Mouse (Mus musculus) right cerebral cortex, postnatal 4 days (tissue): ENCODE measurements at regions not wholly inside any gene's neighbourhood (a gene's known extent, or its start where the extent isn't known, plus 50 kb on each side); places are given as distances from the start of the nearest gene placed in this dataset.

Experiments
- DNase-seq: peaks from one replicate; pipeline ENCODE4 v3.0.0-alpha.2; 2022

DNA sequence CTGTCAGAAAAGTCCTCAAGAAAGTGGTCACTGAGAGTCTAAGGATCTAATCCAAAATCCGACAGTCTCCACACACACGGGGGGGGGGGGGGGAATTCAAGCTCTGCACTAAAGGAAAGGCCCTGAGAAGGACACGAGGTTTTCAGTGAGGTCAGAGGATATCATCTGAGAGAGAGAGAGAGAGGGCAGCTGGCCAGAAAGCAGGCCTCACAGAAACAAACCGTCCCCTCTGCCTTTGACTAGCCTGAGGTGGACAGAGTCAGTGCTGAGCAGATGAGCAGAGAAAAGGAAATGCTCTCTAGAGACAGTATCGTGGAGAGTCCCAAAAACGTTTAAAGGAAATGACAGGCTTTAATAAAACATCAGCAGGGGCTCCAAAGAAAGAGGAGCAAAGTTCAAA, 282.0 kb downstream of the Gm49356 start:
- DNase-seq: no peak

- DNase-seq: no peak
Observed at GRCm38 (mm10) chr15:59173452-59174245, 284.6 kb downstream of the Gm49356 start.

DNA sequence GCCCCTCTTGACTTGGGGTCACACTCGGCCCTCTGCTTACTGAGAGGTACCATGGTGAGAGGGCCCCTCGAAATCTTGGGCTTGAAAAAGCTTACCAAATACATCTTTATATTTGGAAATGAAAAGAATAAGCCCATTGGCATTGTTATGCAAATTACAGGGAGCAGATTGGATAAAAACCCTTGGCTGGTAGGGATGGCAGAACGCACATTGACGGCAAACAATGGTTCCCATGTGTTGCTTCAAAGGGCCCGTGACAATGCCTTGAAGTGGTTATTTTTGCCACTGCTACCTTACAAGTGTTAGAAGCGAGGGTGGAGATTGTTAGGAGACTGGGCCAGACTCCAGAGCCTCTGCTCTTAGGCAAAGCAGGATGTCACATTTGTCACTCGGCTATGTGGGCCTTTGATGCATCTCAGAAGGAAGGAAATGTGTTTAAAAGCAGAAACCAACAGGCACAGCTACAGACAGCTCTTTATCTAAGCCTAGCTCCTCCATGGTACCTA, 285.2 kb downstream of the Gm49356 start:
- no peak for DNase-seq

GRCm38 (mm10) chr15:59174893-59175531, 285.9 kb downstream of the Gm49356 start:
- DNase-seq: no peak

DNA sequence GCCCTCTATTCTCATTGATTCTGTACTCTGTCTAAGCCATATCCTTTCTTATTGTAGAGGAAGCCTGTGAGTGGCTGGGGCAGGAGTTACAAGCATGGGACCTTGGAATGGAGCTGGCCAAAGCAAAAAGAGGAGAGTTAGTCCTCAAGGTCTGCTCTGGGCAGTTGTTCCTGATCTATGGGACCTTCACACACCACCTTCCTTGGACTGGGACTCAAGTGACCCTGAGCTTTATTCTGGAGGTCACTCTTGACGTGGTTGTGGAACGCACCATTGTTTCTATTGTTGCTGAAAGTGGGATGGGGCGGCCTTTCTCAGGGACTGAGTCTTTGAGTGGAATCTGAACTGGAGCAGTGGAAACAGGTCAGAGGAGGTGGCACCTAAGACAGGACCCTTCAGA, 291.0 kb downstream of the Gm49356 start:
- DNase-seq: no peak

DNA sequence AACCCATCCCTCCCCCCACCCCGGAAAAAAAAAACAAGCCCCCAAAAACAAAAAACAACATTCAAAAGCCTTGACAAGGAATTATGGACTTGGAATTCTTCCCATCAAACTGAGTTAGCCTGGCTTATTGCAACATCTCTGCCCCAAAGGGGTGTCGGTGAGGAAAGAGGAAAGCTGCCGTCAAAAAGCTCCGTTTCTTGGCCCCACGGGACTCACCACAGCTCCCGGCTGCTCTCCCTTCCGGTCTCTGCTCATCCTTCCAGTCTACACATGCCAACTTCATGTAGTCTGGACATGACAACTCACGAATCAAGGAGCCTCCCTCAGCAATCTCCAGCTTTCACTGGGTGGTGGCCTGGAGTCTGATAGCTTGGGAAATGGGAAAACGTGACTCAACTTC, 295.4 kb downstream of the Gm49356 start:
- DNase-seq: no peak

- no peak for DNase-seq
Observed at GRCm38 (mm10) chr15:59187566-59187965, 298.5 kb downstream of the Gm49356 start.

- no peak for DNase-seq
Observed at GRCm38 (mm10) chr15:59188371-59188770, 299.3 kb downstream of the Gm49356 start.

- no peak for DNase-seq
Observed at GRCm38 (mm10) chr15:59190511-59190910, 301.4 kb downstream of the Gm49356 start.

GRCm38 (mm10) chr15:59194421-59194820, 305.3 kb downstream of the Gm49356 start:
- DNase-seq: no peak

- no peak for DNase-seq
Observed at GRCm38 (mm10) chr15:59196351-59196750, 307.3 kb downstream of the Gm49356 start.

- no peak for DNase-seq
Observed at GRCm38 (mm10) chr15:59197455-59198391, 308.6 kb downstream of the Gm49356 start.

DNA sequence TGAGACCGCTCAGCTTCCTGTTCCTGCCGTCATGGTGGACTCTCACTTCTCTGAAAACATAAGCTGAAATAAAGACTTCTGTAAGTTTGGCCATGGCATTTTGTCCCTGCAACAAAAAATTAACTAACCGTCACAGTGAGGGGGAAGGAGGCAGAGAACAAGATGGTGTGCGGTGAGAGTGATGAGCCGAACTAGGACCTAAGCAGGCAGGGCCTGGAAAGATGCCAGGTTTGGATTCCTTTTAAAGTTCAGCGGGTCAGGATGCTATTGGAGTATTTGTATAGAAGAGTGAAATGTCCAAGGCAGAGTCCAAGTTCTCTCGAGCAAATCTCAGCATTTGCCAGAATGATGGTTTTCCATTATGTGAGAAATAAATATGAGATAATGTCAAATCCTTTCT, 312.3 kb downstream of the Gm49356 start:
- no peak for DNase-seq

GRCm38 (mm10) chr15:59201894-59202670, 313.0 kb downstream of the Gm49356 start:
- no peak for DNase-seq

DNA sequence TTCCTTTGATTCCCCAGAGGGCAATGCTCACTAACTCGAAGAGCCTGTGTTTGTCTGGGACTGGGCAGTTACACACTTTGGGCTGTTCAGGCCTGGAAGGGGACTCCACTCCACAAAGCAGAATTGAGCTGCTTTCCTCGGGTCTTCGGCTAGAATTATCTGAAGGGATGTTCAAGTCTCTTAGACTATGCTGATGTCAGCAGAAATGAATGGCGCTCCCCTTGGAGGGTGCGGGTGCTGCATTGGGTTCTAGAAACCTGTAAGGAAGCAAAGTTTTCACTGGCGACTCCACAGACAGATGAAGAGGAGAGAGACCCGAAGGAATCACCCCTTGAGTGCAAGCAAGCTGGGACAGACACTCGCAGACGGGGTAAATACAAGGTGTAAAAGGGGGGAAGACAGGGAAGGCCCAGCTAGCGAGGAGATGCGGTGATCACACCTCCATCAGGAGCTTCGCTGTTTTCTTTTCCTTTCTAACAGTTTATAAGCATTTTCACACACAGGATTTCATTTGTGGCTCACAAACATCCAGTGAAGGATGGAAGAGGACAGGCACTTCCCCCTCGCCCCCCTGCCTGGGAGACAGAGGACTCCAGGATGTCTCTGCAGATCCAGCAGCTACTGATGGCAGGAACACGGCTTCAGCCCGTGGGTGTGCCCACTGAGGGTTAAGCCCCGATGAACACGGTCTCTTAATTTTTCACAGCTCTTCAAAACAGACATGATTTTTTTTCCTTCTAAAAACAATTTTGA, 314.2 kb downstream of the Gm49356 start:
- no peak for DNase-seq

DNA sequence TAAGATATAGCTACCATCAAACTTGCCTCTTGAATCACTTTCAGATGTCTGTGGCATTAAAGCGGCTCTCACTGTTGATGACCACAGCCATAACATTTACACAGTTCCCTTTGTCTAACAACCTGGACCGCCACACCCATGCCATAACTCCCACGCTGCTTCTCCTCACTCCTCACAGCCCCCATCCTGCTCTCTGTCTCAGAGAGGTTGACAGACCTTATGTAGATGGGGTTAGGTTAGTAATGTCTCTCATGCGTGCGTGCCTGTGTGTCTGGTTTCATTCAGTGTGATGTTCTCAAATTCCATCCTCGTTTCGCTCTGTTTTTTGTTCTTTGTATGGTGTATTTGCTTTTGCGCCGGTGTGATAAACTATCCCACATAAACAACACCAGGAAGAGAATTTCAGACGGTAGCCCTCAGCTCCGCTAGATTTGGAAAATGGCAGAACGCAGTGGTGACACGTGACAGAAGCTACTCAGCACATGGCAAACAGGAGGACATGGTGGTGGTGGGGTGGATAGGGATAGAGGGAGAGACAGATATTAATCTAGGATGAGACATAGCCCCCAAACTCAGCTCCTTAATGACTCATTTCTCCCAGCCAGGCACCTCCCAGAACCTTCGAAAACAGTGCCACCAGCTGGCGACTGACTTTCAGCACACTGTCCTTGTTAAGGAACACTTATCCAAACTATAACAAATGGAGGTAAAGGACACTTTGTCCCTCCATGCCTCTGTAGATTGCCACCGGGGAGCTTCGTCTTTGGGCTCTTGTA, 314.9 kb downstream of the Gm49356 start:
- peak; percentile 46 for DNase-seq

DNA sequence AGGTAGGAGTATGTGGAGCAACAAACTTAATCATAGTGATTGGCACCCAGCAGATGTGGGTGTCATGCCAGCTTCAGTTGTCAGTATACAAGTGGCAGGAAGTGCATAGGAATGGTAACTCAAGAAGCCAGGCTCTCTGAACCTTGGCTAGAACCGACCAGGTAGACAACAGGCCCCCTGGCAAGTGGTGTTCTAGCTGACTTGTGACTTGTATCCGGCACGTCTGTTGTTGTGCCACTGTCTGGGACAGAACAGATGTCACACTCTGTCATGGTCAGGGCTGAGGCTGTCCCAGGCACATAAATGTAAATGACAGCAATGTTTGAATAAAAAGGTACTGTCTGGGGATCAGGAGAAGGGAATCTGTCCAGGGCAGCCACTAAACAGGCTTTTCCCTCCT, 316.0 kb downstream of the Gm49356 start:
- no peak for DNase-seq

- DNase-seq: no peak
Observed at GRCm38 (mm10) chr15:59205544-59205943, 316.4 kb downstream of the Gm49356 start.

DNA sequence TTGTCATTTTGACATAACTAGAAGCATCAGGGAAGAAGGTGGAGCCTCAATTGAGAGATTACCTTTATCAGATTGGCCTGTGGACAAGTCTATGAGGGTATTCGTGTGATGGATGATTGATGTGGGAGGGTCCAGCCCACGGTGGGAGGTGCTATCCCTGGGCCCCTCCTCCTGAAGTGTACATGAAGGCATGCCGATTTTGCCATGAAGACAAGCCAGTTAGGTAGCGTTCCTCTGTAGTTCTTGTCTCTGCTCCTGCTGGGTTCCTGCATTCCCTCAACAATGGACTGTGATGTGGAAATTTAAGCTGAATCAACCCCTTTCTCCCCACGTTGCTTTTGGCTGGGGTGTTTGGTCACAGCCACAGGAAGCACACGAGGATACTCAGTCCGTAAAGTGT, 317.5 kb downstream of the Gm49356 start:
- no peak for DNase-seq

DNA sequence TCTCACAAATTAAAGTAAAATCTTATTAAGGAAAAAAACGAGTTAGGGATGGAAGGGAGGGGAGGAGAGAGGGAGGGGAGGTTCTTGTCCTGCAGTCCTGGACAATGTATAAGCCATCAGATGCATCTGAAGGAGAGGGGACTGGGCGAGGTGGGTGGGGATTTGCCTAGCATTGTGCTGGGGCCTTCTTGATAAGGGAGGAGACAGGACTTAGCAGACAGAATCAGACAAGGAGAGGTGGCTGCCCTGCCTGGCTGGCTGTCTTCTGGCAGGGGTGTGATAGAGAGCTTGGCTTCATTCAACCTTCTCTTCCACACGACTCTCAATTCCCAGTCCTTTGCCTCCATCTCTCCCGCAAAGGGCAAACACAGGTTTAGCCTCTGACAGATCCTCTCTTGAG, 318.9 kb downstream of the Gm49356 start:
- DNase-seq: no peak

GRCm38 (mm10) chr15:59212362-59212761, 323.3 kb downstream of the Gm49356 start:
- no peak for DNase-seq
